Mouse (Mus musculus) kidney, embryonic 16.5 days (tissue): ENCODE results near the gene Zfp300. TPM values are rescaled to one million over a fixed set of nuclear protein-coding genes. Genes with fewer than 3 reads are reported as not detected.
A peak's percentile ranks its signal among the peaks of the same experiment; 100 is the strongest.

Experiments used
- ATAC-seq: fragments of 200-750 bp; cut with Nextera tagmentation; 2 replicates; pipeline ENCODE4 v1.8.0; 2017; ENCODE audit warnings: moderate TSS enrichment; ENCODE audit not compliant: low FRiP score, low TSS enrichment
- H3K27ac ChIP-seq: fragments of 300-500 bp; sonication (generic); 2 replicates; pipeline ENCODE4 v1.5.1; 2014; ENCODE audit warnings: low read length
- H3K27me3 ChIP-seq: fragments of 300-500 bp; sonication (generic); 2 replicates; pipeline ENCODE4 v1.6.1; 2014; ENCODE audit warnings: low read length, control low read depth, mixed read lengths; ENCODE audit not compliant: insufficient read depth
- H3K36me3 ChIP-seq: fragments of 300-500 bp; sonication (generic); 2 replicates; pipeline ENCODE4 v1.6.1; 2014; ENCODE audit warnings: low read length, control low read depth, mixed read lengths; ENCODE audit not compliant: insufficient read depth
- H3K4me1 ChIP-seq: fragments of 300-500 bp; sonication (generic); 2 replicates; pipeline ENCODE4 v1.6.1; 2014; ENCODE audit warnings: low read length, control low read depth, mixed read lengths; ENCODE audit not compliant: insufficient read depth
- H3K4me2 ChIP-seq: fragments of 300-500 bp; sonication (generic); replicated peaks from 2 replicates; pipeline ENCODE4 v1.6.1; 2014; ENCODE audit warnings: low read depth, low read length
- H3K4me3 ChIP-seq: fragments of 300-500 bp; sonication (generic); 2 replicates; pipeline ENCODE4 v1.5.1; 2014; ENCODE audit warnings: mild to moderate bottlenecking, low read length
- H3K9ac ChIP-seq: fragments of 300-500 bp; sonication (generic); replicated peaks from 2 replicates; pipeline ENCODE4 v1.6.1; 2014; ENCODE audit warnings: low read length
- H3K9me3 ChIP-seq: fragments of 300-500 bp; sonication (generic); 2 replicates; pipeline ENCODE4 v1.6.1; 2016; ENCODE audit warnings: low read length, control low read depth
- WGBS: fragments of 180-500 bp; shearing (Covaris S2); extraction: QIAGEN DNeasy Blood & Tissue Kit; methylation state at CpG from one replicate; pipeline ENCODE4 v1.1.7; 2014; 5-methylcytosine and 5-hydroxymethylcytosine counted together
- polyA plus RNA-seq: library from polyadenylated mRNA; unstranded; fragments of >200 nt; fragmentation: Nextera tagmentation; extraction: Ambion mirVana; gene quantifications from 2 replicates; pipeline ENCODE4 v1.2.1, GENCODE M21; 2015

Gene Zfp300
- 1.5 and 2.0 TPM in 2 replicates for polyA plus RNA-seq

DNA sequence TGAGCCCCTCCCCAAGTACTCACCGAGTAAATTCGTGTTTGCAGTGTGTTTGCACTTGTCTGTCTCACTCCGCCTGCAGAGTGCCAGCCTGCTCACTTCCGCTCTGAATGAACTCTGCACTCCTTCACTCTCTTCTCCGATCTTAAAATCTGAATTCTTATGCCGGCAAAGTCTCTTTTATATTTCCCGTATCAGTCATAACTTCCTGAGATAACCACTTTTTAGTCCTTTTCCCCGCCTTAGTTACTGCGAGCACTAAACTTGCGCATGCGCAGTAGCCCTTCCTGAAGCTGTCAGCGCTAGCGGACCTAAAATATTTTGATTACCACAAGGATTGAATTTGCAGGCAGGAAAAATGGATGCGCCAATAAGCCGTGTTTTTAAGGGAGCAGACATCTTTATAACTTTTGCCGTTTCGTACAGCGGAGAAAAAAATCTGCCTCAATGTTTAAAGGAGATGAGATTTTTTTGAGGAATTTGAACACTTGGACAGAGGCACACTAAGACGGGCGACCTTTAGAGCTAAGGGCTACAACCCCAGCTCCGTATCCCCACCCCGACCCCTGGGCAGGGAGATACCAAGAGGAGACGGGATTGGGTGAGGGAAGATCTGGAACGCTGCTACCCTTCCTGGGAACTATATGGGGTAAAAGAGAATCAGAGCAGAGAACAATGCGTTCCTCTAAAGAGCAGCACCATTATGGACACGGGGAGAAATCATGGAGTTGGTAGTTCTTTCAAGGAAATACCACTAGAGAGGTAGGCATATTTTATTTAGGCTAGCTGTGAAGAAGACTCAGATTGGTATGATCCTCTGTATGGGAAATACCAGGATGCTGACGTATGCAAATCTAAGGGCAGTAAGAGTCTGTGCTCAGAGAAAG, at the start of gene Zfp300:
Zfp300 (minus strand) TSS at position 545 of the 884 bp plus-strand sequence.
- peak; percentile 90 for ATAC-seq
- H3K4me1 ChIP-seq: no peaks in the 10 kb centered on the region
- 21% methylated on average over 27 of the region's 27 CpGs for WGBS

DNA sequence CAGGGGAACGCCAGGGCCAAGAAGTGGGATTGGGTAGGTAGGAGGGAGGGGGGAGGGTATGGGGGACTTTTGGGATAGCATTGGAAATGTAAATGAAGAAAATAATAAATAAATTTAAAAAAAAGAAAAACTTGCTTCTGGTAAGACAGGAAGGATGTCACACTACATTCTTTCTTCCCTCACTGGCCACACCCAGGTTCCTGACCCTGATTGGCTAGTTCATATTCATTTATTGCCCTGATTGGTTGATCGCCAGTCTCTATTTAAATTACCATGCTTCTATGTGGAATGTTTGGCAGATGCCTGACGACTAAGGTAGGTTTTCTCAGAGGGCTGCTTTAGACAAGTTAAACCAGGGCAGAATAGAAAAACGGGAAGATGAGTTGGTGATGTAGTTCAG, 26.2 kb upstream of the Zfp300 start, which contains the start of gene Ssxa1:
Ssxa1 (plus strand) TSS at position 301 of the 400 bp plus-strand sequence.
- no peaks in the 10 kb centered on the region for H3K27me3 ChIP-seq
- no peaks in the 10 kb centered on the region for H3K4me1 ChIP-seq
- H3K27ac ChIP-seq: no peak within 1 kb of the TSS
- no peak for ATAC-seq
- no peak within 1 kb of the TSS for H3K4me2 ChIP-seq
- WGBS: 81% methylated on average over 4 of the region's 4 CpGs
- no peaks in the 10 kb centered on the region; the same call in none of the 2 replicates for H3K9me3 ChIP-seq
- H3K9ac ChIP-seq: no peak within 1 kb of the TSS
- no peak within 1 kb of the TSS for H3K4me3 ChIP-seq
- no peaks in the 10 kb centered on the region for H3K36me3 ChIP-seq

More for the DNA sequence above, at the start of gene Zfp300:
- H3K27me3 ChIP-seq: no peaks in the 10 kb centered on the region
- H3K27ac ChIP-seq: peak within 1 kb of the TSS; percentile 13; the same call in 1 of the 2 replicates
- H3K9ac ChIP-seq: peak within 1 kb of the TSS; percentile 50
- H3K9me3 ChIP-seq: no peaks in the 10 kb centered on the region
- H3K4me2 ChIP-seq: peak within 1 kb of the TSS; percentile 52
- no peaks in the 10 kb centered on the region for H3K36me3 ChIP-seq
- H3K4me3 ChIP-seq: peak within 1 kb of the TSS; percentile 45

DNA sequence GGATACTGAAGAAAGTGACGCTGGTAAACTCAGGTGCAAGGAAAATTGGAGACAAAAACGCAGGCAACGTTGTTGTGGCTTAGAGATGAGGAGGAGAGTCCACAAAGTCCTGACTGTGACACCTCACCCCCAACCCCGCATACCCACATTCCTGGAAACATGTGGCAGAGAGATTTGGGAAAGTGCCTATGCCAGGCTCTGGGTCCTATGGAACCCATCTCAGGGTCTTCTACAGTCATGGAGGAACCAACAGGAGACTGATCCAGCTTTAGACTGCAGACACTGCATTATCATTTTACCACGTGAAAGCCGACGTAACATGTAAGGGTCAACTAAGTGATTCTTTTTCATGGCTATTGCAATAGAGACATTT, 526 bp upstream of the Zfp300 start:
- Histone ChIP-seq H3K36me3 (no peaks in the 10 kb centered on the region), H3K27ac (no peak overlapping the region), H3K4me1 (no peaks in the 10 kb centered on the region), H3K4me2 (peak overlapping the region; percentile 52), H3K4me3 (peak overlapping the region; percentile 45), H3K9ac (no peak overlapping the region), H3K9me3 (no peaks in the 10 kb centered on the region), H3K27me3 (no peaks in the 10 kb centered on the region)
- ATAC-seq: no peak
- WGBS: 52% methylated on average over 7 of the region's 7 CpGs

GRCm38 (mm10) chrX:21088645-21088982, 713 bp downstream of the Zfp300 start:
- H3K9ac ChIP-seq: peak overlapping the region; percentile 50
- H3K36me3 ChIP-seq: 0 out of 2 replicates have a peak, but pooled peaks cover under 1% of the 10 kb centered on the region
- no peaks in the 10 kb centered on the region for H3K4me1 ChIP-seq
- peak overlapping the region; percentile 52 for H3K4me2 ChIP-seq
- H3K27me3 ChIP-seq: no peaks in the 10 kb centered on the region
- no peak overlapping the region for H3K27ac ChIP-seq
- no peaks in the 10 kb centered on the region for H3K9me3 ChIP-seq
- WGBS: 38% methylated on average over 6 of the region's 6 CpGs
- ATAC-seq: peak; percentile 35; the same call in 1 of the 2 replicates
- H3K4me3 ChIP-seq: peak overlapping the region; percentile 45

GRCm38 (mm10) chrX:21068106-21068505, 21.2 kb downstream of the Zfp300 start, which contains the start of gene Spaca5:
Gene Spaca5 (plus strand): TSS chrX:21068406.
- H3K27ac ChIP-seq: no peak within 1 kb of the TSS
- H3K9ac ChIP-seq: no peak within 1 kb of the TSS
- no peaks in the 10 kb centered on the region for H3K9me3 ChIP-seq
- no peaks in the 10 kb centered on the region for H3K36me3 ChIP-seq
- no peaks in the 10 kb centered on the region for H3K4me1 ChIP-seq
- no peak within 1 kb of the TSS for H3K4me3 ChIP-seq
- no peak within 1 kb of the TSS for H3K4me2 ChIP-seq
- no peak for ATAC-seq
- no peaks in the 10 kb centered on the region for H3K27me3 ChIP-seq

DNA sequence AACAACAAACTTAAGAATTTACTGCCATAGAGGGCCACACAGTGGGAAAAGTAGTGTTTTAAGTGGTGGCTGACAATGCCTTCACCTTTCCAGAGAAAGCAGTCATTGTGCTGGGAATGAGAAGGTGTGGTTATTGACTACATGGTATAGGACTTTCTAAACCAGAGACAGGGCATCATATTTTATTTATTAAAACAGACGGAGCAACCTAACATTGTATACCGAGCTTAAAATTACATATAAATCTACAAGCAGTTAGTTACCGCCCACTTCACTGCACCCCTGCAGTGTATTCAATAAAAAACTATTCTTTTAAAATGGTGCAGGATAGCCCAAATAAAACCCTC, 26.8 kb downstream of the Zfp300 start:
- no peaks in the 10 kb centered on the region for H3K27me3 ChIP-seq
- H3K4me2 ChIP-seq: peak overlapping the region; percentile 48
- no peaks in the 10 kb centered on the region for H3K4me1 ChIP-seq
- no peaks in the 10 kb centered on the region for H3K9me3 ChIP-seq
- H3K27ac ChIP-seq: no peak overlapping the region
- no peak for ATAC-seq
- peak overlapping the region; percentile 57; the same call in 1 of the 2 replicates for H3K9ac ChIP-seq
- 76% methylated on average over 3 of the region's 3 CpGs for WGBS
- no peaks in the 10 kb centered on the region for H3K36me3 ChIP-seq
- H3K4me3 ChIP-seq: peak overlapping the region; percentile 58; the same call in 1 of the 2 replicates

- 23% methylated on average over 25 of the region's 25 CpGs for WGBS
- Histone ChIP-seq H3K4me3 (peak within 1 kb of the TSS; percentile 58), H3K4me1 (no peaks in the 10 kb centered on the region), H3K9ac (peak within 1 kb of the TSS; percentile 67), H3K27me3 (no peaks in the 10 kb centered on the region), H3K4me2 (peak within 1 kb of the TSS; percentile 53), H3K27ac (0 out of 2 replicates have a peak within 1 kb of the TSS, but pooled peaks have one; percentile 1), H3K36me3 (no peaks in the 10 kb centered on the region), H3K9me3 (no peaks in the 10 kb centered on the region)
- ATAC-seq: peak; percentile 96
Measured at GRCm38 (mm10) chrX:21061866-21062543, 27.3 kb downstream of the Zfp300 start, which contains the start of gene Zfp182. Gene Zfp182 (minus strand): TSS chrX:21062316.

GRCm38 (mm10) chrX:21061460-21061859, 27.9 kb downstream of the Zfp300 start:
- 0 out of 2 replicates have a peak overlapping the region, but pooled peaks have one; percentile 1 for H3K27ac ChIP-seq
- no peaks in the 10 kb centered on the region for H3K4me1 ChIP-seq
- ATAC-seq: peak; percentile 54; the same call in 1 of the 2 replicates
- peak overlapping the region; percentile 58 for H3K4me3 ChIP-seq
- peak overlapping the region; percentile 67 for H3K9ac ChIP-seq
- 29% methylated on average over 9 of the region's 9 CpGs for WGBS
- H3K36me3 ChIP-seq: no peaks in the 10 kb centered on the region
- no peaks in the 10 kb centered on the region for H3K27me3 ChIP-seq
- H3K4me2 ChIP-seq: peak overlapping the region; percentile 53
- H3K9me3 ChIP-seq: no peaks in the 10 kb centered on the region
